Mouse (Mus musculus): ENCODE results near the gene Wbp1l. TPM values are rescaled to one million over a fixed set of nuclear protein-coding genes. Genes with fewer than 3 reads are reported as not detected.

The Wbp1l gene
- polyA plus RNA-seq, 1 experiment from 2014 or later, result 35.6 TPM

DNA sequence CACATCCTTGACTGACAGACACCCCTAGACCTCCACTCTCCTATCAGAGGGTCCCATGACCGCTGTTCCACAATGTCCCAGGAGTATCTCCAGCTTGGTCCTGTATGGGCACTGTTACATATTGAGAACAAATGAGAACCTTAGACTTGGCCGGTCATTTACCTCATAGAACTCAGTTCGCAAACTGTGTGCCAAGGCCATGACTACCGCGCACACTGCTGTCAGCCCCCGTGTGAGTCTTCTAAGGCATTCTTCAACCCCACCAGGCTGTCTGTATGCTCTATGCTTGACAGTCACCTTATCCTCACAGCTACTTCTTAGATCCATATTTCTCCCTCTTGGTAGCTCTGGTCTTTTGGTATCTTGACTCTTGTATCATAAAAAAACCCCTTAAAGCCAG is 20.6 kb downstream of the Wbp1l start:
- Histone ChIP-seq H3K36me3 (ENCODE audit: insufficient read depth, low read length) (no peaks in the 10 kb centered on the region), H3K4me2 (ENCODE audit: low read length) (no peak overlapping the region), H3K4me3 (replicated peaks; ENCODE audit: low read depth, low read length) (no peak overlapping the region), H3K9me3 (replicated peaks; ENCODE audit: low read length) (no peaks in the 10 kb centered on the region), H3K9ac (ENCODE audit: low read depth, low read length) (no peak overlapping the region), H3K27ac (no peak overlapping the region), H3K27me3 (ENCODE audit: insufficient read depth, low read length) (no peaks in the 10 kb centered on the region), H3K4me1 (replicated peaks; ENCODE audit: insufficient read depth, low read length) (peaks cover 51% of the 10 kb centered on the region)
- ATAC-seq (replicated peaks; ENCODE audit: low FRiP score, low read depth) (no peak), DNase-seq (ENCODE audit: low spot score) (no peak)
- no peak for TF ChIP-seq CTCF (IDR thresholded peaks at IDR 0.05; ENCODE audit: low read depth)
- WGBS, result 84% methylated on average over 6 of the region's 6 CpGs

DNA sequence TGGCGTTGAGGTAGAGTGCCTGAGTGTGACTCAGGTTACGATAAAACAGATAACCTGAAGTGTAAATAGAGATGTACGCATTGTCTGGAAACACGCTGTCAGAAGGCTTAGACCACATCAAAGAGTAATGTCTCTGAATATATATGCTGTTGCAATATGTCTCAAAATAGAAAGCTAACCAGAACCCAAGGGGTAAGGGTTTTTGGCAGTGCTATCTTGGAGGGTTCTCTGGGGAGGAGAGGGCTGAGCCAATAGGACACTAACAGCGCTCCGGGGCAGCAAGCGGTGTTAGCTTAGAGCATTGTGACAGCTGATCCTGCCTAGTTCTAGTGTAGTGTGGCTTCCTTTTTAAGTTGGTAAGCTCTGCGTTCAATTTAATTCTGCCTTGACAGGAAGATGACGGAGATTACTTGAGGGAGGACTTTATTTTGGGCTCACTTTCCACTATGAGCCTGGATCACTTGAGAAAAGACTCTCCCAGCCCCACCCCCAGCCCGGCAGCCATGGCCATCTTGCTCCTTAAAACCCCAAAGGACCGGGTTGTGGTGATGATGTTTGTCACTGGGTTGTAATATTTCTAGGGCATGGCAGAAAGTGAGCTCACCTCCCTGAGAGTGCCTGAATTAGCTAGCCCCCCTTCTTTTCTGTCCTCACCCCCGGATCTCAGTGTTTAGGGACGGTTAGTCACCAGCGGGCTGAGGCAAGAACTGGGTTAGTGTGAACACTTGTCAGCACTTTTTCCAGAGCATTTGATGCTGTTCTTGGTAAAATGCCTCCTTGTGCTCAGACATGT is 21.3 kb downstream of the Wbp1l start:
- TF ChIP-seq CTCF (IDR thresholded peaks at IDR 0.05; ENCODE audit: low read depth), result no peak
- Histone ChIP-seq H3K4me1 (replicated peaks; ENCODE audit: insufficient read depth, low read length) (peaks cover 54% of the 10 kb centered on the region), H3K27me3 (ENCODE audit: insufficient read depth, low read length) (no peaks in the 10 kb centered on the region), H3K4me3 (replicated peaks; ENCODE audit: low read depth, low read length) (no peak overlapping the region), H3K4me2 (ENCODE audit: low read length) (no peak overlapping the region), H3K27ac (no peak overlapping the region), H3K9me3 (replicated peaks; ENCODE audit: low read length) (no peaks in the 10 kb centered on the region), H3K9ac (ENCODE audit: low read depth, low read length) (no peak overlapping the region), H3K36me3 (ENCODE audit: insufficient read depth, low read length) (no peaks in the 10 kb centered on the region)
- DNase-seq (ENCODE audit: low spot score) (no peak), ATAC-seq (replicated peaks; ENCODE audit: low FRiP score, low read depth) (no peak)
- WGBS, result 69% methylated on average over 14 of the region's 14 CpGs

DNA sequence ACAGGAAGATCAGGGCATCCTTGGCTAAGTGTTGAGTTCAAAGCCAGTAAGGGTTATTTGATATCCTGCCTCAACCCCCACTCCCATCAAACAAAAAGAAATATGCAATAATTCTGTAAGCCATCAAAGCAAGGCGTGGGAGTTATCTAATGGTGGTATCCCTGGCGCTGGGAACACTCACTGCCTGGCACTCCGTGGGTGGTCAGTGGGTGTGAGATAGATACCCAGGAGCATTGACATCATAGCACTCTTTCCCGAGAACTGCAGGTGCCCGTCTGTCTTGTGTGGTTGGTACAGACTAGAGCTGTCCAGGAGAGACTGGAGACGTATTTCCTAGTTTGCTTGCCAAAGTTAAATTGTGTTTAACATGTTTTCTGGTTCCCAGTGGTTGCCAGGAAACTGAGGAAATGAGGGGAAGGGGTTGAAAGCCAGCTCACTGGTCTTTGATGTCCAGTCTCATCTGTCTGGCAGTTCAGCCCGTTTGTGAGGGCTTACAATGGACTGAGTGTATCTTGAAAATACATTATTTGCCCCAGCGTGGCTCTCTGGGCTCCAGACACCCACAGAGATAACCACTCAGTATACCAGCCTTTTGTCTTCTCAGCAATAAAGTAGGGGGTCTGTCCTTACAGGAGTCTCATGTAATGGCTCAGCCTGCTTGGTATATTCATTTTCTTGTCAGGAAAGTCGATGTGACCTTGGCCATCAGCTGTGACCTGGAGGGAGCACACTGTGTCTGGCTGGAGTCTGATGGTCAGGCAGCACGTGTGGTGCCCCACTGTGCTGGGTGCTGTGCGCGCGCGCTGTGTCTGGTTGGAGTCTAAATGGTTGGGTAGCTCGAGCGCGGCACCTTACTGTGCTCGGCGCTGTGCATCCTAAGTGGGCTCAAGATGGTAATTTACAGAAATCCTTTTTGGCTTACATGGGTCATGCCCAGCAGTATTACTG is 22.6 kb downstream of the Wbp1l start:
- Histone ChIP-seq H3K4me1 (replicated peaks; ENCODE audit: insufficient read depth, low read length) (peaks cover 52% of the 10 kb centered on the region), H3K27me3 (ENCODE audit: insufficient read depth, low read length) (no peaks in the 10 kb centered on the region), H3K36me3 (ENCODE audit: insufficient read depth, low read length) (no peaks in the 10 kb centered on the region), H3K9me3 (replicated peaks; ENCODE audit: low read length) (no peaks in the 10 kb centered on the region), H3K4me3 (replicated peaks; ENCODE audit: low read depth, low read length) (no peak overlapping the region), H3K4me2 (ENCODE audit: low read length) (no peak overlapping the region), H3K9ac (ENCODE audit: low read depth, low read length) (no peak overlapping the region), H3K27ac (peak overlapping the region; percentile 93; the same call in 1 of the 2 replicates)
- no peak for TF ChIP-seq CTCF (IDR thresholded peaks at IDR 0.05; ENCODE audit: low read depth)
- ATAC-seq (replicated peaks; ENCODE audit: low FRiP score, low read depth) (no peak), DNase-seq (ENCODE audit: low spot score) (no peak)
- WGBS, result 61% methylated on average over 19 of the region's 19 CpGs

DNA sequence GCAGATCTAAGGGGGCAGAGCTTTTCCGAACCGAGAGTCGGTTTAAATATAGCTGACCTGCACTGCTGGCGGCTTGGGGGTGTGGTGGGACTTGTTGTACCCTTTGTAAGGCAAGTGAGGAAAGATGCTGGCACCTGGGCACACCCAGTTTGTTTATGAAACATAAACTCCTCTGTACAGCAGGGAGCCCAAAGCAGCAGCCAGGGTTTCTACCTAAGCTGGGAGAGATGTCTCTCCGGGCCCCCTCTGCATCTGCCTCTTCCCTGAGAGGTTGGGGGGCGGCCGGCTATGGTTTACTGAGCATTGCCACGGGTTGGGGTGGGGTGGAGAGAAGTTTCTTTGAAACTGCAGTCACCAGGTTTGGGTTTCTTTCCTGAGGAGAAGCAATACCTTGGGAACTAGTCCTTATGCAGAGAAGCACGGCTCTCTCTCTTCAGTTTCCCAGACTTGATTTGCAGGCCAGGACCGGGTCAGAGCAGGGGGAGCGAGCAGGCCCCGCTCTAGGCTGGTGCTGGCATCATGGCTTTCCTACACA is 23.8 kb downstream of the Wbp1l start:
- peaks cover 49% of the 10 kb centered on the region for H3K4me1 ChIP-seq (replicated peaks; ENCODE audit: insufficient read depth, low read length)
- DNase-seq (ENCODE audit: low spot score) (no peak), ATAC-seq (replicated peaks; ENCODE audit: low FRiP score, low read depth) (no peak)
- peak overlapping the region; percentile 63 for H3K4me2 ChIP-seq (ENCODE audit: low read length)
- 0 out of 2 replicates have a peak overlapping the region, but pooled peaks have one; percentile 35 for H3K4me3 ChIP-seq (replicated peaks; ENCODE audit: low read depth, low read length)
- peak overlapping the region; percentile 58; the same call in 1 of the 2 replicates for H3K9ac ChIP-seq (ENCODE audit: low read depth, low read length)
- no peaks in the 10 kb centered on the region for H3K36me3 ChIP-seq (ENCODE audit: insufficient read depth, low read length)
- H3K27ac ChIP-seq, result peak overlapping the region; percentile 93
- no peak for TF ChIP-seq CTCF (IDR thresholded peaks at IDR 0.05; ENCODE audit: low read depth)
- no peaks in the 10 kb centered on the region for H3K9me3 ChIP-seq (replicated peaks; ENCODE audit: low read length)
- no peaks in the 10 kb centered on the region for H3K27me3 ChIP-seq (ENCODE audit: insufficient read depth, low read length)
- WGBS, result 18% methylated on average over 12 of the region's 12 CpGs

DNA sequence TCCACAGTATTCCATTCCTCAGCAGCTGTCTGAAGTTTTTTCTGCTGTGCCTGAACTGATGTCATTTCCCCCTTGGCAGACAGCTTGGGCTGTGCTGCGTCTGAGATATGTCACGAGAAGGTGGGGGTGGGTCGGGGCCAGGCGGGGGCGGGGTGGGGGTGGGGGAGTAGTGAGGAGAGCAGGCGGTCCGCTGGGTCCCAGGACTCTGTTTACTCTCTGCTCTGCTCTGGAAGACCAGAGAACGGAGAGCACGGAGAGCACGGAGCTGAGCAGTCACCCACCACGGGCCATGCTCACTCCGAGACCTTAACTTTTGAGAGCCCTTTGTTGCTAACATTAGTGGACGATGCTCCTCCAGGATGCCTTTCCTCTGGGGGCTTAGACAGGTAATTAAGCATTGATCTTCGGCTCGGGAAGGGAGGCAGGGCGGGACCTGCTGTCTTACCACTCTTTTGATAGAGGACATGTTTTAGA is 24.3 kb downstream of the Wbp1l start:
- Histone ChIP-seq H3K9ac (ENCODE audit: low read depth, low read length) (peak overlapping the region; percentile 58), H3K27me3 (ENCODE audit: insufficient read depth, low read length) (no peaks in the 10 kb centered on the region), H3K4me2 (ENCODE audit: low read length) (peak overlapping the region; percentile 63), H3K9me3 (replicated peaks; ENCODE audit: low read length) (no peaks in the 10 kb centered on the region), H3K27ac (peak overlapping the region; percentile 93), H3K4me3 (replicated peaks; ENCODE audit: low read depth, low read length) (peak overlapping the region; percentile 35), H3K4me1 (replicated peaks; ENCODE audit: insufficient read depth, low read length) (peaks cover 49% of the 10 kb centered on the region), H3K36me3 (ENCODE audit: insufficient read depth, low read length) (0 out of 2 replicates have a peak, but pooled peaks cover 3% of the 10 kb centered on the region)
- 3% methylated on average over 16 of the region's 16 CpGs for WGBS
- no peak for TF ChIP-seq CTCF (IDR thresholded peaks at IDR 0.05; ENCODE audit: low read depth)
- peak; percentile 88 for DNase-seq (ENCODE audit: low spot score)
- peak; percentile 68 for ATAC-seq (replicated peaks; ENCODE audit: low FRiP score, low read depth)
